Mouse (Mus musculus) yolk sac, embryonic 10.5 days (tissue): ENCODE results near the gene Ferd3l.
A peak's percentile ranks its signal among the peaks of the same experiment; 100 is the strongest.

Source experiments
- DNase-seq: peaks from one replicate; pipeline ENCODE4 v3.0.0-alpha.2; 2017; ENCODE audit warnings: low spot score

Gene Ferd3l

GRCm38 (mm10) chr12:33928331-33929192, at the start of gene Ferd3l:
Gene Ferd3l, plus strand, starts transcription at chr12:33928425.
- no peak for DNase-seq

GRCm38 (mm10) chr12:33893956-33894355, 34.3 kb upstream of the Ferd3l start:
- no peak for DNase-seq

GRCm38 (mm10) chr12:33894621-33895020, 33.6 kb upstream of the Ferd3l start:
- no peak for DNase-seq

GRCm38 (mm10) chr12:33926751-33927150, 1.5 kb upstream of the Ferd3l start:
- DNase-seq = no peak

GRCm38 (mm10) chr12:33927334-33928098, 709 bp upstream of the Ferd3l start:
- DNase-seq = no peak

GRCm38 (mm10) chr12:33952843-33953242, 24.6 kb downstream of the Ferd3l start:
- DNase-seq = no peak

- DNase-seq = no peak
Measured at GRCm38 (mm10) chr12:33954931-33955565, 26.8 kb downstream of the Ferd3l start.

- DNase-seq = peak; percentile 80
Measured at GRCm38 (mm10) chr12:33955606-33956295, 27.5 kb downstream of the Ferd3l start.

- DNase-seq = no peak
Measured at GRCm38 (mm10) chr12:33956576-33957399, 28.6 kb downstream of the Ferd3l start.

GRCm38 (mm10) chr12:33957400-33958240, 29.4 kb downstream of the Ferd3l start, which contains the start of gene Twist1:
Gene Twist1, plus strand, starts transcription at chr12:33957671.
- peak; percentile 90 for DNase-seq

- peak; percentile 54 for DNase-seq
Measured at GRCm38 (mm10) chr12:33958241-33959194, 30.3 kb downstream of the Ferd3l start.

GRCm38 (mm10) chr12:33959206-33959605, 31.0 kb downstream of the Ferd3l start:
- peak; percentile 1 for DNase-seq

- no peak for DNase-seq
Measured at GRCm38 (mm10) chr12:33959846-33960245, 31.6 kb downstream of the Ferd3l start.

- DNase-seq = no peak
Measured at GRCm38 (mm10) chr12:33961013-33961412, 32.8 kb downstream of the Ferd3l start.

- DNase-seq = no peak
Measured at GRCm38 (mm10) chr12:33962118-33962772, 34.0 kb downstream of the Ferd3l start.

- no peak for DNase-seq
Measured at GRCm38 (mm10) chr12:33962773-33963130, 34.5 kb downstream of the Ferd3l start.

GRCm38 (mm10) chr12:33963671-33964369, 35.6 kb downstream of the Ferd3l start:
- DNase-seq = peak; percentile 2

- no peak for DNase-seq
Measured at GRCm38 (mm10) chr12:33964427-33964826, 36.2 kb downstream of the Ferd3l start.
